Mouse (Mus musculus) megakaryocyte-erythroid progenitor cell, adult 5 weeks (primary cell): ENCODE measurements around the gene Erap1. TPM values are rescaled to one million over a fixed set of nuclear protein-coding genes. Genes with fewer than 3 reads are reported as not detected.

Experiments
- polyA plus RNA-seq: library from polyadenylated mRNA; stranded (reverse); fragments of >175 nt; gene quantifications from 2 replicates; pipeline ENCODE4 v1.2.3, GENCODE M21; 2012

Erap1 gene
- polyA plus RNA-seq, result 3.2 and 3.4 TPM in 2 replicates

GRCm38 (mm10) chr13:74638793-74639711 lies at the start of gene Erap1:
Erap1 (plus strand) TSS chr13:74639568.

Other genes starting within 250 kb of the Erap1 start
- gene Zfp72, start 248.7 kb upstream of the Erap1 start, polyA plus RNA-seq, result 0.09 TPM in 1 of 2 replicates, not detected in the other
- 10.8 and 15.7 TPM in 2 replicates for gene Ftl1-ps1, start 239.9 kb upstream of the Erap1 start, polyA plus RNA-seq
- 0.52 and 0.54 TPM in 2 replicates for gene Zfp825, start 145.6 kb upstream of the Erap1 start, polyA plus RNA-seq
- 9.4 and 10.0 TPM in 2 replicates for gene Cast, start 169.2 kb downstream of the Erap1 start, polyA plus RNA-seq